Comparison of ENCODE assay signal across 8 mouse cellular contexts in genomic region chr15:102459381-102459780, GRCm38 (mm10). TPM values are rescaled to one million over a fixed set of nuclear protein-coding genes. Genes with fewer than 3 reads are reported as not detected.
DNase-seq lines count a peak whose midpoint lies in the region; ATAC-seq and TF ChIP-seq lines count a peak whose summit lies in the region.

No protein-coding gene starts in this region.

- no peak overlapping the region for H3K27ac ChIP-seq in lung, embryonic 15.5 days
- H3K27ac ChIP-seq in forebrain, embryonic 10.5 days: peak overlapping the region; percentile 59
- H3K27ac ChIP-seq in limb, embryonic 13.5 days: no peak overlapping the region
- no peak overlapping the region for H3K27ac ChIP-seq in olfactory bulb, adult 2 months (ENCODE audit: insufficient read depth, low read depth, low read length)

- H3K4me3 ChIP-seq in lung, embryonic 15.5 days: peak overlapping the region; percentile 48
- peak overlapping the region; percentile 49 for H3K4me3 ChIP-seq in forebrain, embryonic 10.5 days
- H3K4me3 ChIP-seq in limb, embryonic 13.5 days: peak overlapping the region; percentile 51
- peak overlapping the region; percentile 47; the same call in 1 of the 2 replicates for H3K4me3 ChIP-seq in olfactory bulb, adult 2 months (ENCODE audit: insufficient read depth, low read depth, low read length)

- no peak for DNase-seq in lung, postnatal 25 days (ENCODE audit: low spot score)
- DNase-seq in forebrain, embryonic 10.5 days (ENCODE audit: extremely low spot score, low spot score): no peak
- DNase-seq in cerebellum, postnatal 36 days: no peak
- DNase-seq in c-Kit-positive CD71-positive TER-119-positive erythroid progenitor cells, embryonic 14.5 days (ENCODE audit: low spot score): no peak
- no peak for DNase-seq in thymus, postnatal 14 days

- no peak; the same call in 1 of the 2 replicates for ATAC-seq in lung, embryonic 15.5 days (ENCODE audit: borderline replicate concordance, extremely low read depth, low FRiP score, low TSS enrichment)
- ATAC-seq in limb, embryonic 13.5 days (ENCODE audit: low FRiP score, low read depth): no peak

- no peak for TF ChIP-seq CTCF in olfactory bulb, adult 2 months (IDR thresholded peaks at IDR 0.05; ENCODE audit: insufficient read depth, low read depth, low read length)

- no peaks in the 10 kb centered on the region for H3K27me3 ChIP-seq in lung, embryonic 15.5 days
- no peaks in the 10 kb centered on the region for H3K27me3 ChIP-seq in forebrain, embryonic 10.5 days (ENCODE audit: poor library complexity, severe bottlenecking)
- no peaks in the 10 kb centered on the region for H3K27me3 ChIP-seq in limb, embryonic 13.5 days

- H3K9ac ChIP-seq in lung, embryonic 15.5 days: peak overlapping the region; percentile 38
- H3K9ac ChIP-seq in limb, embryonic 13.5 days: peak overlapping the region; percentile 61

- WGBS in lung, embryonic 15.5 days: 23% methylated on average over 6 of the region's 6 CpGs
- WGBS in forebrain, embryonic 10.5 days: 31% methylated on average over 6 of the region's 6 CpGs
- 40% methylated on average over 6 of the region's 6 CpGs for WGBS in limb, embryonic 13.5 days
- WGBS in olfactory bulb, adult 2 months: 43% methylated on average over 6 of the region's 6 CpGs

- peak overlapping the region; percentile 73 for H3K4me2 ChIP-seq in lung, embryonic 15.5 days
- H3K4me2 ChIP-seq in limb, embryonic 13.5 days (replicated peaks): peak overlapping the region; percentile 64

- no peaks in the 10 kb centered on the region for H3K36me3 ChIP-seq in lung, embryonic 15.5 days
- H3K36me3 ChIP-seq in forebrain, embryonic 10.5 days (replicated peaks): peaks cover 14% of the 10 kb centered on the region
- peaks cover 12% of the 10 kb centered on the region for H3K36me3 ChIP-seq in limb, embryonic 13.5 days

- H3K4me1 ChIP-seq in lung, embryonic 15.5 days: 0 out of 2 replicates have a peak, but pooled peaks cover 3% of the 10 kb centered on the region
- H3K4me1 ChIP-seq in forebrain, embryonic 10.5 days: peaks cover 29% of the 10 kb centered on the region
- H3K4me1 ChIP-seq in limb, embryonic 13.5 days: peaks cover 14% of the 10 kb centered on the region
- peaks cover 6% of the 10 kb centered on the region; the same call in 1 of the 2 replicates for H3K4me1 ChIP-seq in olfactory bulb, adult 2 months (ENCODE audit: control insufficient read depth, insufficient read depth, low read length)

- no peaks in the 10 kb centered on the region for H3K9me3 ChIP-seq in lung, embryonic 15.5 days
- H3K9me3 ChIP-seq in forebrain, embryonic 10.5 days: no peaks in the 10 kb centered on the region
- H3K9me3 ChIP-seq in limb, embryonic 13.5 days: no peaks in the 10 kb centered on the region

- no peak for TF ChIP-seq POLR2A in olfactory bulb, adult 2 months (IDR thresholded peaks at IDR 0.05; ENCODE audit: insufficient read depth, low read depth, low read length)

RNA-seq across cellular contexts. Expression of gene Prr13, which starts 0.6 kb away (rescaled TPM):
- 69.4 and 71.4 TPM in 2 replicates for polyA plus RNA-seq in lung, embryonic 15.5 days (2015; fragmentation: Nextera tagmentation; extraction: Ambion mirVana)
- 70.7 and 74.6 TPM in 2 replicates for polyA plus RNA-seq in forebrain, embryonic 10.5 days (2016; fragmentation: Nextera tagmentation; extraction: Ambion mirVana)
- 59.5 and 62.6 TPM in 2 replicates for polyA plus RNA-seq in limb, embryonic 13.5 days (2015; fragmentation: Nextera tagmentation; extraction: Ambion mirVana)
- polyA plus RNA-seq in olfactory bulb, adult 2 months (2012; ENCODE audit: insufficient read depth, insufficient read length, low replicate concordance, missing spikeins): not detected in 2 replicates

RNA-seq across cellular contexts. Expression of gene Pcbp2, which starts 11.0 kb away (rescaled TPM):
- 217 TPM in 2 replicates for polyA plus RNA-seq in lung, embryonic 15.5 days (2015; fragmentation: Nextera tagmentation; extraction: Ambion mirVana)
- 205 and 217 TPM in 2 replicates for polyA plus RNA-seq in forebrain, embryonic 10.5 days (2016; fragmentation: Nextera tagmentation; extraction: Ambion mirVana)
- 262 and 273 TPM in 2 replicates for polyA plus RNA-seq in limb, embryonic 13.5 days (2015; fragmentation: Nextera tagmentation; extraction: Ambion mirVana)
- polyA plus RNA-seq in olfactory bulb, adult 2 months (2012; ENCODE audit: insufficient read depth, insufficient read length, low replicate concordance, missing spikeins): 834 and 975 TPM in 2 replicates

RNA-seq across cellular contexts. Expression of gene Amhr2, which starts 14.2 kb away (rescaled TPM):
- 0.59 and 0.82 TPM in 2 replicates for polyA plus RNA-seq in lung, embryonic 15.5 days (2015; fragmentation: Nextera tagmentation; extraction: Ambion mirVana)
- 0.33 TPM in 1 of 2 replicates, not detected in the other for polyA plus RNA-seq in forebrain, embryonic 10.5 days (2016; fragmentation: Nextera tagmentation; extraction: Ambion mirVana)
- 0.23 and 0.36 TPM in 2 replicates for polyA plus RNA-seq in limb, embryonic 13.5 days (2015; fragmentation: Nextera tagmentation; extraction: Ambion mirVana)
- polyA plus RNA-seq in olfactory bulb, adult 2 months (2012; ENCODE audit: insufficient read depth, insufficient read length, low replicate concordance, missing spikeins): not detected in 2 replicates

RNA-seq across cellular contexts. Expression of gene Gm10337, which starts 44.1 kb away (rescaled TPM):
- not detected in 2 replicates for polyA plus RNA-seq in lung, embryonic 15.5 days (2015; fragmentation: Nextera tagmentation; extraction: Ambion mirVana)
- not detected in 2 replicates for polyA plus RNA-seq in forebrain, embryonic 10.5 days (2016; fragmentation: Nextera tagmentation; extraction: Ambion mirVana)
- 2.5 and 7.5 TPM in 2 replicates for polyA plus RNA-seq in limb, embryonic 13.5 days (2015; fragmentation: Nextera tagmentation; extraction: Ambion mirVana)
- not detected in 2 replicates for polyA plus RNA-seq in olfactory bulb, adult 2 months (2012; ENCODE audit: insufficient read depth, insufficient read length, low replicate concordance, missing spikeins)

RNA-seq across cellular contexts. Expression of gene Sp1, which starts 53.4 kb away (rescaled TPM):
- 10.6 TPM in 2 replicates for polyA plus RNA-seq in lung, embryonic 15.5 days (2015; fragmentation: Nextera tagmentation; extraction: Ambion mirVana)
- polyA plus RNA-seq in forebrain, embryonic 10.5 days (2016; fragmentation: Nextera tagmentation; extraction: Ambion mirVana): 9.7 and 9.9 TPM in 2 replicates
- 11.6 and 12.0 TPM in 2 replicates for polyA plus RNA-seq in limb, embryonic 13.5 days (2015; fragmentation: Nextera tagmentation; extraction: Ambion mirVana)
- polyA plus RNA-seq in olfactory bulb, adult 2 months (2012; ENCODE audit: insufficient read depth, insufficient read length, low replicate concordance, missing spikeins): 98.4 TPM in 1 of 2 replicates, not detected in the other
